Mouse (Mus musculus): ENCODE measurements around the gene Scarb1.
A peak's percentile ranks its signal among the peaks of the same experiment; 100 is the strongest.

Scarb1 gene

GRCm38 (mm10) chr5:125303055-125303454 lies 37.8 kb downstream of the Scarb1 start:
- DNase-seq = no peak

- DNase-seq = no peak
These were observed 42.7 kb downstream of the Scarb1 start for GRCm38 (mm10) chr5:125298234-125298633.

- DNase-seq = no peak
These were observed 43.7 kb downstream of the Scarb1 start for GRCm38 (mm10) chr5:125297171-125297570.

GRCm38 (mm10) chr5:125292951-125293350 lies 47.9 kb downstream of the Scarb1 start:
- no peak for DNase-seq

GRCm38 (mm10) chr5:125291895-125292294 lies 49.0 kb downstream of the Scarb1 start:
- DNase-seq = no peak

- no peak for DNase-seq
These were observed 49.5 kb downstream of the Scarb1 start for GRCm38 (mm10) chr5:125291387-125291786.

- DNase-seq = no peak
These were observed 53.7 kb downstream of the Scarb1 start for GRCm38 (mm10) chr5:125287053-125287655.

- no peak for DNase-seq
These were observed 54.8 kb downstream of the Scarb1 start for GRCm38 (mm10) chr5:125286090-125286489.

GRCm38 (mm10) chr5:125283748-125284640 lies 56.9 kb downstream of the Scarb1 start:
- no peak for DNase-seq

GRCm38 (mm10) chr5:125279216-125279615 lies 61.7 kb downstream of the Scarb1 start:
- DNase-seq = no peak

- DNase-seq = no peak
These were observed 62.6 kb downstream of the Scarb1 start for GRCm38 (mm10) chr5:125278314-125278713.

- no peak for DNase-seq
These were observed 63.6 kb downstream of the Scarb1 start for GRCm38 (mm10) chr5:125277313-125277712.

GRCm38 (mm10) chr5:125276765-125277164 lies 64.1 kb downstream of the Scarb1 start:
- DNase-seq = peak; percentile 41

- DNase-seq = no peak
These were observed 65.6 kb downstream of the Scarb1 start for GRCm38 (mm10) chr5:125275315-125275714.

- DNase-seq = no peak
These were observed 66.1 kb downstream of the Scarb1 start for GRCm38 (mm10) chr5:125274773-125275172.

- DNase-seq = no peak
These were observed 66.7 kb downstream of the Scarb1 start for GRCm38 (mm10) chr5:125274182-125274581.

GRCm38 (mm10) chr5:125273666-125274109 lies 67.2 kb downstream of the Scarb1 start:
- DNase-seq = peak; percentile 57

GRCm38 (mm10) chr5:125272231-125272988 lies 68.5 kb downstream of the Scarb1 start:
- no peak for DNase-seq

- peak; percentile 87 for DNase-seq
These were observed 69.2 kb downstream of the Scarb1 start for GRCm38 (mm10) chr5:125271531-125272203.

- peak; percentile 70 for DNase-seq
These were observed 70.2 kb downstream of the Scarb1 start for GRCm38 (mm10) chr5:125270587-125271130.

GRCm38 (mm10) chr5:125269836-125270235 lies 71.1 kb downstream of the Scarb1 start:
- no peak for DNase-seq

- DNase-seq = no peak
These were observed 71.5 kb downstream of the Scarb1 start for GRCm38 (mm10) chr5:125269399-125269798.
